8 mouse cellular contexts compared by ENCODE assay signal in genomic region chr2:90580236-90581005, GRCm38 (mm10). TPM values are rescaled to one million over a fixed set of nuclear protein-coding genes. Genes with fewer than 3 reads are reported as not detected.
DNase-seq lines count a peak whose midpoint lies in the region; ATAC-seq and TF ChIP-seq lines count a peak whose summit lies in the region.

Gene Ptprj (minus strand): TSS chr2:90580647.

- peak within 1 kb of the TSS; percentile 86 for H3K9ac ChIP-seq in lung, embryonic 16.5 days (ENCODE audit: low read length)

- WGBS in lung, embryonic 16.5 days, result under 1% methylated on average over 67 of the region's 100 CpGs
- under 1% methylated on average over 100 of the region's 100 CpGs for WGBS in olfactory bulb, adult 2 months

- ATAC-seq in hematopoietic stem cell, adult 5-6 weeks (replicated peaks in 1 of 2; ENCODE audit: insufficient read depth in 1 of 2, low FRiP score in 2 of 2, low TSS enrichment in 1 of 2, low read depth in 1 of 2, poor library complexity in 2 of 2, severe bottlenecking in 2 of 2), result peak in 1 of 2 experiments; percentile 11; a peak in 1 of 4 replicates
- ATAC-seq in lung, embryonic 16.5 days (ENCODE audit: low read depth), result peak; percentile 89

- H3K27me3 ChIP-seq in lung, embryonic 16.5 days (ENCODE audit: control insufficient read depth, insufficient read depth, low read depth, low read length), result no peaks in the 10 kb centered on the region

- peak; percentile 74 for DNase-seq in MN1 (ENCODE audit: low spot score)
- peak; percentile 73 for DNase-seq in cerebellum, adult 8-10 months
- DNase-seq in forelimb bud, embryonic 11.5 days (ENCODE audit: low read depth, low spot score), result peak; percentile 51
- peak; percentile 45 to 50 for DNase-seq in layer of hippocampus, adult 8-10 months (ENCODE audit: low spot score in 2 of 2)
- peak; percentile 68 for DNase-seq in thymus, postnatal 14 days

- H3K9me3 ChIP-seq in lung, embryonic 16.5 days (ENCODE audit: control insufficient read depth, low read length), result no peaks in the 10 kb centered on the region

- H3K36me3 ChIP-seq in lung, embryonic 16.5 days (ENCODE audit: control insufficient read depth, insufficient read depth, low read length), result no peaks in the 10 kb centered on the region

- peak within 1 kb of the TSS; percentile 98 for H3K4me2 ChIP-seq in lung, embryonic 16.5 days (ENCODE audit: low read depth, low read length)

- peak within 1 kb of the TSS; percentile 84 for H3K4me3 ChIP-seq in lung, embryonic 16.5 days (ENCODE audit: low read length)
- peak within 1 kb of the TSS; percentile 85 for H3K4me3 ChIP-seq in olfactory bulb, adult 2 months (ENCODE audit: insufficient read depth, low read depth, low read length)

- TF ChIP-seq CTCF in olfactory bulb, adult 2 months (IDR thresholded peaks at IDR 0.05; ENCODE audit: insufficient read depth, low read depth, low read length), result no peak

- H3K27ac ChIP-seq in lung, embryonic 16.5 days (ENCODE audit: low read length), result peak within 1 kb of the TSS; percentile 85
- H3K27ac ChIP-seq in olfactory bulb, adult 2 months (ENCODE audit: insufficient read depth, low read depth, low read length), result peak within 1 kb of the TSS; percentile 76

- TF ChIP-seq POLR2A in olfactory bulb, adult 2 months (IDR thresholded peaks at IDR 0.05; ENCODE audit: insufficient read depth, low read depth, low read length), result peak; percentile 39; the same call in 1 of the 2 replicates

- peaks cover 8% of the 10 kb centered on the region for H3K4me1 ChIP-seq in lung, embryonic 16.5 days (replicated peaks; ENCODE audit: control insufficient read depth, insufficient read depth, low read length)
- peaks cover 7% of the 10 kb centered on the region for H3K4me1 ChIP-seq in olfactory bulb, adult 2 months (ENCODE audit: control insufficient read depth, insufficient read depth, low read length)

RNA-seq across cellular contexts. Expression of gene Ptprj, which starts in this region (rescaled TPM):
- total RNA-seq in hematopoietic stem cell, adult 5-6 weeks (2017), result 31.8 and 42.3 TPM in 2 replicates
- 100 to 1,000 TPM; 108 to 115 (median 111) TPM for total RNA-seq in layer of hippocampus, adult 8-10 months (2022)
- polyA plus RNA-seq in lung, embryonic 16.5 days (2015; fragmentation: Nextera tagmentation; extraction: Ambion mirVana), result 2.7 and 3.1 TPM in 2 replicates
- polyA plus RNA-seq in olfactory bulb, adult 2 months (2012; ENCODE audit: insufficient read depth, insufficient read length, low replicate concordance, missing spikeins), result 79.8 TPM in 1 of 2 replicates, not detected in the other

Comparison
In these comparisons a context has a peak if more than half of its experiments do, and no peak if none do; other contexts are left out.
1. RNA of gene Ptprj (polyA plus RNA-seq): 79.8 TPM in olfactory bulb, adult 2 months; 2.7 to 3.1 TPM in lung, embryonic 16.5 days; every median in the first group is over 10 times any median in the second.
2. Peak in every context shown above with its lines, with median percentiles within 50 percentile points of each other: DNase-seq.